Mouse (Mus musculus) ES-Bruce4 (cell line): ENCODE measurements around the gene Il27.

ENCODE experiments used
- CTCF ChIP-seq: IDR thresholded peaks from one replicate; pipeline ENCODE4 v1.8.1; 2011; ENCODE audit warnings: low read depth, low read length
- EP300 ChIP-seq: IDR thresholded peaks from 2 replicates; pipeline ENCODE4 v1.6.1; 2011; ENCODE audit warnings: low read depth, low read length; ENCODE audit not compliant: insufficient read depth
- POLR2A ChIP-seq: IDR thresholded peaks from one replicate; pipeline ENCODE4 v1.8.1; 2011; ENCODE audit warnings: low read length; ENCODE audit not compliant: insufficient read depth

GRCm38 (mm10) chr7:126630824-126631518, 36.2 kb upstream of the Il27 start, which contains the start of gene Nupr1:
- TF ChIP-seq POLR2A (no peak), CTCF (no peak), EP300 (no peak)
